In genomic region chr17:29342010-29342910, GRCm38 (mm10) we compare ENCODE assay signal across 8 mouse cellular contexts. TPM values are rescaled to one million over a fixed set of nuclear protein-coding genes. Genes with fewer than 3 reads are reported as not detected.
DNase-seq lines count a peak whose midpoint lies in the region; ATAC-seq lines count a peak whose summit lies in the region.

No protein-coding gene starts in this region.

- 0 out of 2 replicates have a peak overlapping the region, but pooled peaks have one; percentile 26 for H3K9ac ChIP-seq in forebrain, embryonic 15.5 days (replicated peaks)
- H3K9ac ChIP-seq in hindbrain, embryonic 12.5 days, result no peak overlapping the region
- H3K9ac ChIP-seq in liver, embryonic 11.5 days (ENCODE audit: low read depth, low read length), result peak overlapping the region; percentile 37
- H3K9ac ChIP-seq in neural tube, embryonic 13.5 days, result peak overlapping the region; percentile 44; the same call in 1 of the 2 replicates

- DNase-seq in kidney, adult 11 months, result peak; percentile 52
- DNase-seq in kidney, adult 8-10 months, result no peak
- no peak for DNase-seq in liver, embryonic 11.5 days (ENCODE audit: low spot score)
- no peak for DNase-seq in thymus, postnatal 25 days
- DNase-seq in left cerebral cortex, postnatal 4 days, result no peak

- no peaks in the 10 kb centered on the region for H3K27me3 ChIP-seq in forebrain, embryonic 15.5 days
- H3K27me3 ChIP-seq in hindbrain, embryonic 12.5 days, result no peaks in the 10 kb centered on the region
- no peaks in the 10 kb centered on the region for H3K27me3 ChIP-seq in liver, embryonic 11.5 days (replicated peaks; ENCODE audit: control insufficient read depth, insufficient read depth, low read length)
- no peaks in the 10 kb centered on the region for H3K27me3 ChIP-seq in neural tube, embryonic 13.5 days

- peaks cover 66% of the 10 kb centered on the region for H3K4me1 ChIP-seq in forebrain, embryonic 15.5 days
- H3K4me1 ChIP-seq in hindbrain, embryonic 12.5 days, result peaks cover 42% of the 10 kb centered on the region
- H3K4me1 ChIP-seq in liver, embryonic 11.5 days (replicated peaks; ENCODE audit: control insufficient read depth, insufficient read depth, low read length), result peaks cover 41% of the 10 kb centered on the region
- H3K4me1 ChIP-seq in neural tube, embryonic 13.5 days (replicated peaks), result peaks cover 67% of the 10 kb centered on the region

- H3K4me3 ChIP-seq in forebrain, embryonic 15.5 days, result no peak overlapping the region
- no peak overlapping the region for H3K4me3 ChIP-seq in hindbrain, embryonic 12.5 days
- H3K4me3 ChIP-seq in liver, embryonic 11.5 days (ENCODE audit: low read depth, low read length), result no peak overlapping the region; the same call in 1 of the 2 replicates
- no peak overlapping the region for H3K4me3 ChIP-seq in neural tube, embryonic 13.5 days

- 61% methylated on average over 13 of the region's 13 CpGs for WGBS in forebrain, embryonic 15.5 days
- WGBS in hindbrain, embryonic 12.5 days, result 46% methylated on average over 13 of the region's 13 CpGs
- 38% methylated on average over 13 of the region's 13 CpGs for WGBS in liver, embryonic 11.5 days
- WGBS in neural tube, embryonic 13.5 days, result 45% methylated on average over 13 of the region's 13 CpGs

- ATAC-seq in forebrain, embryonic 15.5 days (replicated peaks), result no peak
- ATAC-seq in hindbrain, embryonic 12.5 days (ENCODE audit: low FRiP score), result peak; percentile 41
- peak; percentile 61 for ATAC-seq in liver, embryonic 11.5 days (replicated peaks; ENCODE audit: low FRiP score)
- ATAC-seq in neural tube, embryonic 13.5 days (ENCODE audit: low read depth), result no peak

- H3K27ac ChIP-seq in forebrain, embryonic 15.5 days (replicated peaks), result peak overlapping the region; percentile 76
- H3K27ac ChIP-seq in hindbrain, embryonic 12.5 days, result peak overlapping the region; percentile 71
- peak overlapping the region; percentile 78 for H3K27ac ChIP-seq in liver, embryonic 11.5 days (ENCODE audit: low read depth, low read length)
- peak overlapping the region; percentile 69 for H3K27ac ChIP-seq in neural tube, embryonic 13.5 days (replicated peaks)

- H3K9me3 ChIP-seq in forebrain, embryonic 15.5 days, result no peaks in the 10 kb centered on the region
- H3K9me3 ChIP-seq in hindbrain, embryonic 12.5 days (replicated peaks), result no peaks in the 10 kb centered on the region
- H3K9me3 ChIP-seq in liver, embryonic 11.5 days (ENCODE audit: control insufficient read depth, low read length), result no peaks in the 10 kb centered on the region
- no peaks in the 10 kb centered on the region for H3K9me3 ChIP-seq in neural tube, embryonic 13.5 days

- H3K36me3 ChIP-seq in forebrain, embryonic 15.5 days, result peaks cover 47% of the 10 kb centered on the region
- peaks cover 46% of the 10 kb centered on the region for H3K36me3 ChIP-seq in hindbrain, embryonic 12.5 days
- peaks cover 23% of the 10 kb centered on the region; the same call in 1 of the 2 replicates for H3K36me3 ChIP-seq in liver, embryonic 11.5 days (ENCODE audit: control insufficient read depth, insufficient read depth, low read length)
- H3K36me3 ChIP-seq in neural tube, embryonic 13.5 days, result peaks cover 66% of the 10 kb centered on the region

- H3K4me2 ChIP-seq in forebrain, embryonic 15.5 days (replicated peaks), result no peak overlapping the region
- no peak overlapping the region for H3K4me2 ChIP-seq in hindbrain, embryonic 12.5 days (replicated peaks)
- peak overlapping the region; percentile 46 for H3K4me2 ChIP-seq in liver, embryonic 11.5 days
- H3K4me2 ChIP-seq in neural tube, embryonic 13.5 days, result no peak overlapping the region

- intact Hi-C loops in left cerebral cortex, postnatal 4 days (cut with DNase I), result no loop called here

RNA-seq across cellular contexts. Expression of gene Mtch1, which starts 5.5 kb away (rescaled TPM):
- 432 and 464 TPM in 2 replicates for polyA plus RNA-seq in forebrain, embryonic 15.5 days (2015; fragmentation: Nextera tagmentation; extraction: Ambion mirVana)
- polyA plus RNA-seq in hindbrain, embryonic 12.5 days (2016; fragmentation: Nextera tagmentation; extraction: Ambion mirVana), result 438 and 466 TPM in 2 replicates
- polyA plus RNA-seq in liver, embryonic 11.5 days (2014; fragmentation: Nextera tagmentation; extraction: Ambion mirVana), result 147 and 149 TPM in 2 replicates
- polyA plus RNA-seq in neural tube, embryonic 13.5 days (2015; fragmentation: Nextera tagmentation; extraction: Ambion mirVana), result 467 and 490 TPM in 2 replicates
- 100 to 1,000 TPM; 489 to 514 TPM for total RNA-seq in left cerebral cortex, postnatal 4 days (2021)

RNA-seq across cellular contexts. Expression of gene Fgd2, which starts 18.5 kb away (rescaled TPM):
- polyA plus RNA-seq in forebrain, embryonic 15.5 days (2015; fragmentation: Nextera tagmentation; extraction: Ambion mirVana), result 5.5 and 6.0 TPM in 2 replicates
- polyA plus RNA-seq in hindbrain, embryonic 12.5 days (2016; fragmentation: Nextera tagmentation; extraction: Ambion mirVana), result 4.3 and 7.0 TPM in 2 replicates
- 6.0 and 6.7 TPM in 2 replicates for polyA plus RNA-seq in liver, embryonic 11.5 days (2014; fragmentation: Nextera tagmentation; extraction: Ambion mirVana)
- polyA plus RNA-seq in neural tube, embryonic 13.5 days (2015; fragmentation: Nextera tagmentation; extraction: Ambion mirVana), result 3.7 and 4.2 TPM in 2 replicates
- 1 to 10 TPM; 4.5 to 6.4 TPM for total RNA-seq in left cerebral cortex, postnatal 4 days (2021)

RNA-seq across cellular contexts. Expression of gene Pi16, which starts 24.8 kb away (rescaled TPM):
- 1.4 and 1.8 TPM in 2 replicates for polyA plus RNA-seq in forebrain, embryonic 15.5 days (2015; fragmentation: Nextera tagmentation; extraction: Ambion mirVana)
- 0.97 and 1.2 TPM in 2 replicates for polyA plus RNA-seq in hindbrain, embryonic 12.5 days (2016; fragmentation: Nextera tagmentation; extraction: Ambion mirVana)
- 0.32 and 0.51 TPM in 2 replicates for polyA plus RNA-seq in liver, embryonic 11.5 days (2014; fragmentation: Nextera tagmentation; extraction: Ambion mirVana)
- polyA plus RNA-seq in neural tube, embryonic 13.5 days (2015; fragmentation: Nextera tagmentation; extraction: Ambion mirVana), result 1.5 and 1.8 TPM in 2 replicates
- 1 to 10 TPM; 1.4 to 2.0 TPM for total RNA-seq in left cerebral cortex, postnatal 4 days (2021)

Comparison
In these comparisons a context has a peak if more than half of its experiments do, and no peak if none do; other contexts are left out.
1. ATAC-seq: peak in hindbrain, embryonic 12.5 days (single experiment) and liver, embryonic 11.5 days (single experiment); none in forebrain, embryonic 15.5 days (single experiment) and neural tube, embryonic 13.5 days (single experiment).
2. Peak in every context shown above with its lines, with median percentiles within 50 percentile points of each other: H3K27ac ChIP-seq.